Mouse (Mus musculus) testis, adult 2 months (tissue): ENCODE results near the gene Stpg1.

ENCODE experiments used
- CTCF ChIP-seq: fragments of 200-500 bp; IDR thresholded peaks from 2 replicates; pipeline ENCODE4 v1.5.1; 2012; ENCODE audit warnings: low read depth, mild to moderate bottlenecking, inconsistent platforms, low read length, moderate library complexity; ENCODE audit not compliant: control insufficient read depth, insufficient read depth, insufficient replicate concordance
- POLR2A ChIP-seq: fragments of 200-500 bp; IDR thresholded peaks from 2 replicates; pipeline ENCODE4 v1.6.1; 2012; ENCODE audit warnings: low read depth, mild to moderate bottlenecking, inconsistent platforms, low read length, moderate library complexity; ENCODE audit not compliant: control insufficient read depth

DNA sequence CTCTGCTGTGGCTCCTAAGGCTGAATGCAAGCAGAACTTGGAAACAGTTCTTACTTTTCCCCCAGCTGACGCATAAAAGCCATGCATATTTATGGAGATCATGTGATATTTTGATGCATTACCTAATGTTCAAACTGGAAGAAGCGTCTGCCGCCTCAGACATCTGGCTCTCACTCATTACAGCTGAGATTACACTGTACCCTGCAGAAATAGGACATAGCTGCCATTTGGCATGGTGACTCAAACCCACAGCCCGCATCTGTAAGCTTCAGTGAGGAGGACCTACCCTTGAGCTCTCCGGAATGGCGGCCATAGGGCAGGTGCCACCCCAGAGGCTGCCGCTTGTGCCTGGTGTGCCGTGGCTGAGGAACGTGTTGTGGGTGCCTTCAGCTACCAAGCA lies 36.6 kb downstream of the Stpg1 start:
- TF ChIP-seq CTCF, result no peak
- TF ChIP-seq POLR2A, result no peak
